ENCODE assay signal across 8 mouse cellular contexts in genomic region chr3:51744339-51744759, GRCm38 (mm10).
DNase-seq lines count a peak whose midpoint lies in the region; ATAC-seq and TF ChIP-seq lines count a peak whose summit lies in the region.

No protein-coding gene starts in this region.

- intact Hi-C loops in left cerebral cortex, postnatal 36 days (cut with DNase I), result no loop called here

- TF ChIP-seq CTCF in liver, postnatal 0 days (IDR thresholded peaks at IDR 0.05; ENCODE audit: low read depth), result no peak

- TF ChIP-seq EP300 in liver, postnatal 0 days (IDR thresholded peaks at IDR 0.05; ENCODE audit: low read depth), result peak; percentile 87

- no peak overlapping the region for H3K9ac ChIP-seq in heart, embryonic 11.5 days (ENCODE audit: low read depth, low read length)
- no peak overlapping the region for H3K9ac ChIP-seq in liver, postnatal 0 days (replicated peaks)

- 13% methylated on average over 4 of the region's 4 CpGs for WGBS in heart, embryonic 11.5 days (ENCODE audit: insufficient replicate concordance)
- WGBS in liver, postnatal 0 days (ENCODE audit: insufficient replicate concordance), result 10% methylated on average over 4 of the region's 4 CpGs

- DNase-seq in heart, postnatal 4 days, result no peak
- DNase-seq in retina, embryonic 14.5 days (ENCODE audit: low spot score), result peak; percentile 72
- no peak for DNase-seq in retina, postnatal 1 day
- DNase-seq in liver, postnatal 0 days, result peak; percentile 47
- DNase-seq in thymus, postnatal 36 days, result peak; percentile 25 to 43
- no peak for DNase-seq in left cerebral cortex, postnatal 36 days (ENCODE audit: low spot score in 2 of 2)
- DNase-seq in cerebellum, adult 9-11 months, result no peak

- peak overlapping the region; percentile 64 for H3K27ac ChIP-seq in heart, embryonic 11.5 days (ENCODE audit: low read depth, low read length)
- H3K27ac ChIP-seq in liver, postnatal 0 days (ENCODE audit: low read depth), result peak overlapping the region; percentile 82

- no peak overlapping the region for H3K4me3 ChIP-seq in heart, embryonic 11.5 days (ENCODE audit: low read depth, low read length)
- no peak overlapping the region for H3K4me3 ChIP-seq in liver, postnatal 0 days (ENCODE audit: low read depth, low read length)

- no peaks in the 10 kb centered on the region for H3K36me3 ChIP-seq in heart, embryonic 11.5 days (ENCODE audit: control insufficient read depth, insufficient read depth, low read length)
- H3K36me3 ChIP-seq in liver, postnatal 0 days (replicated peaks; ENCODE audit: insufficient read depth, low read length), result no peaks in the 10 kb centered on the region

- no peaks in the 10 kb centered on the region for H3K27me3 ChIP-seq in heart, embryonic 11.5 days (ENCODE audit: control insufficient read depth, insufficient read depth, low read length)
- H3K27me3 ChIP-seq in liver, postnatal 0 days (ENCODE audit: insufficient read depth, low read length), result no peaks in the 10 kb centered on the region

- ATAC-seq in heart, embryonic 11.5 days (replicated peaks; ENCODE audit: insufficient number of reproducible peaks, low FRiP score, low TSS enrichment), result peak; percentile 78
- peak; percentile 95 for ATAC-seq in liver, postnatal 0 days

- no peaks in the 10 kb centered on the region for H3K9me3 ChIP-seq in heart, embryonic 11.5 days (replicated peaks; ENCODE audit: control insufficient read depth, low read length)
- H3K9me3 ChIP-seq in liver, postnatal 0 days (ENCODE audit: low read length), result no peaks in the 10 kb centered on the region

- peaks cover 38% of the 10 kb centered on the region for H3K4me1 ChIP-seq in heart, embryonic 11.5 days (ENCODE audit: control insufficient read depth, insufficient read depth, low read length)
- peaks cover 29% of the 10 kb centered on the region for H3K4me1 ChIP-seq in liver, postnatal 0 days (ENCODE audit: insufficient read depth)

- H3K4me2 ChIP-seq in heart, embryonic 11.5 days, result peak overlapping the region; percentile 22; the same call in 1 of the 2 replicates
- peak overlapping the region; percentile 55 for H3K4me2 ChIP-seq in liver, postnatal 0 days (ENCODE audit: low read depth, low read length)

Comparison
In these comparisons a context has a peak if more than half of its experiments do, and no peak if none do; other contexts are left out.
1. DNase-seq: peak in retina, embryonic 14.5 days (single experiment), liver, postnatal 0 days (single experiment) and thymus, postnatal 36 days (2 of 2); none in heart, postnatal 4 days (single experiment), retina, postnatal 1 day (single experiment), left cerebral cortex, postnatal 36 days (0 of 2) and cerebellum, adult 9-11 months (single experiment).